Mouse (Mus musculus): ENCODE data around the gene Slc5a1. TPM values are rescaled to one million over a fixed set of nuclear protein-coding genes. Genes with fewer than 3 reads are reported as not detected.

The Slc5a1 gene
- total RNA-seq (2021) = not detected
- long read RNA-seq, experiment 1 = 0 reads
- long read RNA-seq, experiment 2 = 0 reads

DNA sequence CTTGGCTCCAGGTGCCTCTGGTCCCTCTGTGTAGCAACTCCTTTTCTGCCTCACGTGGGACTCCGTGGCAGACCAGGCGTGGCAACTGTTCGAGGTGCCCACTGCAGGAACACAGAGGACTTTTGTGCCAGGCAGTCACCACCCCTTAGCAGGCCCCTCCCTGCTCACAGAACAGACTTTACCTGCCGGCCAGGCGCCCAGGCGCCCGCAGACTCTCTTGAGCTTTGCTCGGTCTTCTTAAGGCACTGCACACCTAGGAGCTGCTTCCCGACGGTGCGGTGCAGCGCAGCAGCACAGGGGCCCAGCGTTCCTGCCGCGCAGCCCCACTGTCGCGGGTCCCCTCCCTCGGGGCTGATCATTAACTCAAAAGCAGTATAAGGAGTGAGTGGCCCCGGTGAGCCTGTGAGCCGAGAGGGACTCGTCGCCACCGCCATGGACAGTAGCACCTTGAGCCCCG, at the start of gene Slc5a1:
Gene Slc5a1, plus strand, starts transcription at position 195 of the 457 bp plus-strand sequence.
- no peak for DNase-seq

DNA sequence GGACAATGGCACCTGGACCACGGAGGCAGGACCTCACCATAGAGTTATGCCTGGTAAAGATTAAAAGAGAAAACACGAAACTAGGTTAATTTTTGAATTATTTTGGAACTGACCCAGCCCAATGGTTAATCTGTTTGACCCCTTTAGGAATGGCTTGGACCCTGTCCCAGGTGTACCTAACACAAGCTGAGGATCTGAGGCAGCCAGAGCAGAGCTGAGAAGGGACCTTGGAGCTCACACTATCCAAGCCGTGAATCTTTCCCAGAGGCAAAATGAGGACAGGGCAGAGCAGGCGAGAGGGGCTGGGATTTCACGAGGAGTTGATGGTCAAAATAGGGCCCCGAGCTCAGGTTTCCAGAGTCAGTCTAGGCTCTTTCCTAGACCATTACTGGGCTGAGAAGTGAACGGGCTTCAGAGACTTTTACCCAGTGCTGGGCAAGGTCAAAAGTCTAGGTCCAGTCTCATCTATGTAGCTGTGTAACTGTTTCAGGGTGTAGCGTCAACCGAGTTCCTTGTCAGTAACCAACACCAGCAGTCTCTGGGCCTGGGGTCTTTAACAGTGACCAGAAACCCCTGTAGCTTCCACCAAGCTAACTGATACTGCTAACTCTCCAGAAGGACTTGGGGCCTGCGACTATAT, 47.8 kb upstream of the Slc5a1 start:
- DNase-seq = no peak

DNA sequence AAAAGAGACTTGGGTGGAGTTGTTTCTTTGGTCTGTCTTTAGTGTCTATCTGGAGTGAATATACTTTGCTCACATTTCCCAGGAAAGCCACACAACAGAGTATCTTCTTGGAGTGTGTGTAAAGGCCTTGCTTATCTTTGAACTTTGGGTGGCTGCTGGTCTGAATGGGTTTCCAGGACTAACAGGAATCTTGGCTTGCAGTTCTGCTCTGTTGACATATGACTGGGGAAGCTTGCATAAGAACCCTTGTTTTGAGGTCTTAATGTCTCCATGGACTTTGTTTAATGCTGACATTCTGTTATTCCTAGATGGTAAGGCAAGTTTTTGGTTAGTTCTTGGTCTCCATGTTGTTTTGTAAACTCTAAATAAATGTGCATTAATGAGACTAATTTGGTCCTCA, 33.9 kb upstream of the Slc5a1 start:
- no peak for DNase-seq

DNA sequence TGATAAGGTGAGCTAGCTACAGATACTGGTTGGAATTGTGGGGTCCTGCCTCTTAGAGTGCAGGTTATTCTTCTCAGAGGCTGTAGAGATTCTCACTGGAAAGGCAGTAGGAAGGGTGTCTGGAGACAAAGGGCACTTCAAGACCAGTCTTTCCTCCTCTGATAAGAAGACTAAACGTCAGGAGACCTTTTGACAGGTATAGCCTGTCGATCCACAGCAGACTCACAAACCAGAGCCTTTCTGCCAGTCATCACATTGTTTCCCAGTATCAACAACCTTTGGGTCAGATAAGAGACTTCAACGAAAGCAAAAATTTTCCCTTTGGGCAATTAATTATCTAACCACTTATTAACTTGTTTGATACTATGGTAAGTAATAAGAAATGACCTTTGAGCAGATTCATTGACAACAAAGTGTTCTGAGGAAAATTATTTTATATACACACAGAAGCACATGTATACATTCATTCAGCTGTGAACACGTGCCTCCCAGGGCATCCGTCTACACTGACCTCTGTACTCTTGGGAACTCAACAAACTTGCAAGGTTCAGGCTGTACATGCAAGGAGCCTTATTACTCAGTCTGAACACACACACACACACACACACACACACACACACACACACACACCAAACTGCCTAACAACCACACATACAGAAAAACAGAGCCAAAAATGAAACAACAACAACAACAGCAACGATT, 27.4 kb upstream of the Slc5a1 start:
- DNase-seq = no peak

DNA sequence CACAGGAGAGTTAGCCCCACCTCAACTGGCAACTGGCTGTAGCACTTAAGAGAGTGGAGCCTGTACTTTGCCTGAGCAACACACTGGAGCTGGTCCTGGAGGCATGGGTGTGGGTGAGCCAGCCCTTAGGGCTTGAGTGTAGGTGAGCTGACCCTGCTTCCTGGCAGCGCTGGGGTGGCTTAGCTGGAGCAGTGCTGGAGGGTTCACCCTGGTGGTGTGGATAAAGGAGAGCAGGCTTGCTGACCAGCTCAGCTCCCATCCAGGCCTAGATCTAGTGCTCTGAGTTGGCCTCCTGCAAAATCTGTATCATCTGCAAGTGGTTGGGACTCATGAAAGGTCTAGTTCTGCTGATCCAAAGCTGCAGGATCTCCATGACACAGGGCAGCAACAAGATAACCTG, 21.1 kb upstream of the Slc5a1 start:
- DNase-seq = no peak

DNA sequence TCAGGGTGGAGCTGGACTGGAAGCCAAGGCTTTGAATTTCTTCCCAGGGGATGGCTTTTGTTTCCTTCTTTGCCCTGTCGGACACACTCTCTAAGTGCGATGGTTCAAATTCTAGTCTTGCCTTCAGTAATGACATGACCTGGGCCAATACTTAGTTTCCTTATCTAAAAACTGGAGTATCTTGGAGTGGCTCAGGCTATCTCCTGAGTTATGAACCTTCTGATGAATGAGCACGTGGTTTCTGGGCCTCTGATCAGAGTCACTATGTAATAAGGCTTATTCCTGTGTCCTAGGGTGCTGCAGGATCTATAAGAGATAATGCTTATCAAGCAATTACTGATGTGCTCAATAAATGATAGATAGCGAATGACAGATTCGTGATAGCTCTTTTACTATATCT, 19.4 kb upstream of the Slc5a1 start:
- DNase-seq = no peak

DNA sequence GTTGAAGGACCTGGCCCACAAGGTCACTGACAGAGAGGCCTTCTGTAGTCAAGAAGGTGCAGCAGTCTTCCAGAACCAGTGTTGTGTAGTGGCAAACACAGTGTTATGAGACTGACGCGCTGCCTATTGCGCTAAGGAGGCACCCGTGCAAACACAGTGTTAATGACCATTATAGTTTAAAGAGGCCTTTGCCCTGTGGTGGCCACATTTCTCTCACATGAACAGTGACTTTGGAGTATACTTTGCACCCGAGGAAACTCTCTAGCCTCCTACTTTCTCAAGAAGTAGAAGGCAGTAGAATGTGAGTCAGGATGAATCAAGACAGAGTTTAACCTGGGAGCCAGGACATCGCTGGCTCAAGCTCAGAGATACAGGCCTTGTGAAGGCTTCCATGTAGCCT, 12.7 kb upstream of the Slc5a1 start:
- no peak for DNase-seq

DNA sequence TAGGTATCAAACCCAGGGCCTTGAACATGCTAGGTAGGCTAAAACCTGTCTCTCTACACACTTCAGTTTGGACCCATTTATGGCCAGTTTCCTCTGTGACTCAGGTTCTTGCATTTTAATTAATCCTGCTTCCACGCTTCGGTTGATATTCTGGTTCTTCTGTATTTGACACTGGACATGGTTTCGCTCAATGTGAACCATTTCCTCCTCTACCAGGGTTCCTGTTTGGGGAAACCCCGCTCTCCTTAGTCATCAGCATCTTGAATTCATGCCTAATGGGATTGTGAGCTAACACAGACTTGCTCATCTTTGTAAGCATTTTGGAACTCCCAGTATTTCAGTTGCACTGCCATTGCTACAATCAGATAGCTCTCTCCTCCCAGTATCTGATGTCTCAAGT, 8.7 kb upstream of the Slc5a1 start:
- DNase-seq = no peak

DNA sequence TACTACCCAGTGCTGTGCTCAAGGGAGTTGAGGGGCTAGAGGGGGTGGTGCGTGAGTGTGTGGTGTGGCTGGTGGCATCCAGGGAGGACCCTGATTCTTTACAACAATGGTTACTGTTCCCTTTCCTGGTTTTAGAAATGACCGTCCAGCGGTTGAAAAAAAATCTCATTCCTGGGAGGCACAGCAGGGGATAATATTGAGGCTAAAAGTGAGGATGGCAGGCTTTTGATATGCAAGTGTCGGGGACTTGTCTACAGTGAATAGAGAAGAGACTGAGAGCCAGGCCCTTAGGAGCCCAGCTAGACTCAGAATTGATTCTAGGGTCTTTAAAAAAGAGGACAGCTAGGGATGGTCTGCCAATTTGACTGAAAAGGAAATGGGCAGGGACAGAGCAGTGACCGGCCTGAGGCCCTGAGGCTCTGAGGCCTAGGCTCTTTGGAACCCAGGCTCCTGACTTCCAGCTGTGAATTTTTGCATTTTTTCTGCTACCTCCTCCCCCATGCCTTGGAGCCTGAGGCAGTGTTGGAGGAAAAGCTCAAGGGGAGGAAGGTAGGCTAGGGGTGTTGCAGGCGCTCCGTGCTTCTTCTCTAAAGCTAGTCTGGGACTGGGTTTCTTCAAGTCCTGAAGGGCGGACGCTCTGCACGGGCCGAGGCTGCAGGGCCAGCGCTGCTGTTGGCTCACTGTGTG, 1.5 kb upstream of the Slc5a1 start:
- DNase-seq = no peak

DNA sequence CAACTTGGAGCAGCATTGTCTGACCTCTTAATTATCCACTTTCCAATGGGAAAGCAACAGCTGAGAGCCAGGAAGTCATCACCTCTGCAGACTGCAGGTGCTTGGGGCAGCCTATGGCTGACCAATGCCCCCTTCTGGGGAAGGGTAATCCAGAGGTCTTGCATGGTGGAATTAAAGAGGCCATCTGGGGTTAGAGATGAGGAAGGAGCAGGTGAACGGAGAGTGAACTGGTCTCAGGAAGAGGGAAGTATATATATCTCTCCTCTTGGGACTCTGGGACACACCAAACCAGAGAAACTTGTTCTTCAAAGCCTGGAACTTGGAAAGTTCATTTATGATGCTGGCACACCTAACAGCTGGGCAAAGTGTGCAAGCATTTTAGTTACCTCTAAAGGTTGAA, 857 bp downstream of the Slc5a1 start:
- DNase-seq = no peak

DNA sequence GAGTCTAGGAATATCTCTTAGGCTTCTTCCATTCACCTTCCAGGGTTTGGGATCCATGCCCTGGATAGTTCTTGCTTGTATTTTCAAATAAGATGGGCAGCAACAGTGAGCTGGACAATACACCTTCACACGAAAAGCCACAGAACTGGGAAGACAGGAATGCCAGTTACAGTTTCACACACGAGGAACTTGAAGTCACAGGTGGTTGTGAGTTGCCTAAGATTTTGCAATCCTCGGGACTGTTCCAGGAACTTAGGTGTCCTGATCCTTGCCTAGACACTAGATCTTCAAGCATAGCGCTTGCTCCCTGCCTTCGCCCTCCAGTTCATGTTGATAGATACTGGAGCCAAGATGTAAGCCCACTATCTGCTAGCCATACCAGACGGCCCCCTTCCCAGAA, 1.6 kb downstream of the Slc5a1 start:
- no peak for DNase-seq

DNA sequence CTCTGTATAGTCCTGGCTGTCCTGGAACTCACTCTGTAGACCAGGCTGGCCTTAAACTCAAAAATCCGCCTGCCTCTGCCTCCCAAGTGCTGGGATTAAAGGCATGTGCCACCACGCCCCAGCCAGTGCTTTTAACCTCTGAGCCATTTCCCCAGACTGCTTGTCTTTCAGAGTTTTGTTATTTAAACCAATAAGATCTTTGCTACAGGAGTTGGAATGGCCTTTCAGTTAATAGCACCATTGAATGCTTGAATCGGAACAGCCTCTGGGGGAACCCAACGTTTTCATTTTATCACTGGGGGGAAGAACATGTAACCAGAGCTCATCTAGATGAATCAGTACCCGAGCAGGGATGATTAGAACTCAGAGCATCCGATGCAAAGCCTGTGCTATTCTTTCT, 3.0 kb downstream of the Slc5a1 start:
- DNase-seq = no peak

DNA sequence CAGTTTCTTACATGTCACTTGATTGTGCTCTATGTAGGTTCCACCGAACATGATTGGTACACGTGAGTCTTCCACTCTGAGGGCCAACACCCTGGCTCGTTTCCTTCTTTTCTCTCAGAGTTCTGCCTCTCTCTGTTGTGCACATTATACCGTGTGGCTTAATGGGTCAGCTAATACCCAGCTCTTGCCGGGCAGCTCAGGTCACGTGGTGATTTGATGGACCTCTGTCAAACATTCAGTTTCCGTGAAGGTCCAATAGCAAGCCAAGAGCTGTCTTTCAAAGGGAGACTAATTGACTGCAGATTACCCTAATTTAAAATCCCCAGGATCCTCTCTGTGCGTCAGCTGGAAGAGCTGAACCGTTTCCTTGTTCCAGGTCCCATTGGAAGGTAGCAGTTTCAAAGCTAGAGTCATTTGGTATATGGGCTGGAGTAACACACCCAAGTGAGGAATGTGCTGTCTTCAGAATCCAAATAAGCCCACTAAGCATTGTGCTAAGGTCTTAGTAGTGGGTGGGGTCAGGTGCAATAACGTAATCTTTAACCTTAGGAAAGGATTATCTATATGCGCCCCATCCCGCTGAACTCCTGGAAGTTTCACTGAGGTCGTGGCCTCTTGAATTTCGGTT, 3.9 kb downstream of the Slc5a1 start:
- DNase-seq = no peak

DNA sequence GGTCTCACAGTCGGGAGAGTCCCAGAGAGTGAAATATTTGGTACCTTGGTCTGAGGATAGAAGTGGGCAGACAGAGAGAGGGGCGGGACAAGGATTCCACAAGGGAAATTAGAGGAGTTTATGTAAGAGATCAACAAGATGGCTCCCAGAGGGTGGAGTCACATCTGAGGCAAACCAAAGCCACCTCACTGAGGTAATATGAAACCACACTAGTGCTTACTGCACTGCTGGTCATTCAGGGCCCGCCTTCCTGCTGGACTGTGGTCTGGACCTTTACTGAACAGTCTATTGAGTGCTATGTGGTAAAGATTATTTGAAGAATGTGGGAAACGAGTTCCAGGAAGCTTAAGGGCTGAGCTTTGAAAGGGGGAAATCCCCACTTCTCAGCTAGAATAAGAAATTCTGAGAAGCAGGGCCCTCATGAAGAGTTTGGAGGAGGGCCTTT, 17.9 kb downstream of the Slc5a1 start:
- DNase-seq = no peak

DNA sequence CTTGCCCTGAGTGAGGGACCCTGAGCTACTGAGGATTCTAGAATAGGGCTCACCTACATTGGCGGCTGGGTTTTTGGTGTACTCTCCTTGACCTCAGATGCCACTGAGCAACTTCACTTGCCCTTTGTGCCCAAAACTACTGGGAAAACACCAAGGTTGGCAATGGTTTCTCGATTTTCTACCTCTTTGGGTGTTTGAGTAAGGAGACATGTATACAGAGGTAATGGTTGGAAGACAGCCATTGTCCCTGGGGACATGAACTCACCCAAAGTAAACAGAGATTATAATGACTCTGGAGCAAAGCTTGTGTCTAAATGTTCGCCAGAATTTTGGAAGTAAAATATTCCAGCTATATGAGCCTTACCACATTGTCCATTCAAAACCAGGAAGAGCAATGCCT, 19.6 kb downstream of the Slc5a1 start:
- DNase-seq = no peak

DNA sequence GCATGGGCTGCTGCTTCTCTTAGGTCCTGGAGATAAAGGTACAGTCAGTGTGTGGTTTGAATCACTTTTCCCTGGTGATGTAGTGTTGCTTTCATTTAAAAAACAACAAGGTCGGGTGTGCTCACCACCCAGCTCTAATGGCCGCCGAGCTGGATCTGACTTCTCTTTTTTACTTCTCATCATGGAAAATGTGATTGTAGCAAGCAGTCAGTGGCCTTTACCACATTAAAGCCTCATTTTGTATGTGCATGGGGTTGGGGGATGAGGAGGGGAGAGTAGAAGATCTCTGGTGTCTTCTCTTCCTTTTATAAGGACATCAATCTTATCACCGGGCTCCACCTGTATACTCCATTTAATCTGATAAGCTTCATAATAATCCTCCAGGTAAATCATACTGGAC, 21.3 kb downstream of the Slc5a1 start:
- DNase-seq = no peak

DNA sequence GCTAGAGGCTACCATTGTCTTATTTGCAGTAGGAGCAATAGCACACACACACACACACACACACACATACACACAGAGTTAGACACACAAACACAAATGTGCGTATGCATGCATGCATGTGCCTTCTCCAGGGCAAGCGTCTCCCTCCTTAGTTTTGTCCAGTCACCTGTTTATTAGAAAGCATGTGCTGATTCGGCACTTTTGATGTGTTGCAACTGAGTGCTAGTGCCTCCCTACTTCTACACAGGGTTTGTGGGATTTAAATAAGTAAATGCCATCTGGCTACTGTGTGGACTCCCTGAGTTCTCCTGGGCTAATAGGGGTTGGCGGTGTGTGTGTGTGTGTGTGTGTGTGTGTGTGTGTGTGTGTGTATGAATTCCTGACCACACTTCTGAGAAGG, 30.1 kb downstream of the Slc5a1 start:
- no peak for DNase-seq

DNA sequence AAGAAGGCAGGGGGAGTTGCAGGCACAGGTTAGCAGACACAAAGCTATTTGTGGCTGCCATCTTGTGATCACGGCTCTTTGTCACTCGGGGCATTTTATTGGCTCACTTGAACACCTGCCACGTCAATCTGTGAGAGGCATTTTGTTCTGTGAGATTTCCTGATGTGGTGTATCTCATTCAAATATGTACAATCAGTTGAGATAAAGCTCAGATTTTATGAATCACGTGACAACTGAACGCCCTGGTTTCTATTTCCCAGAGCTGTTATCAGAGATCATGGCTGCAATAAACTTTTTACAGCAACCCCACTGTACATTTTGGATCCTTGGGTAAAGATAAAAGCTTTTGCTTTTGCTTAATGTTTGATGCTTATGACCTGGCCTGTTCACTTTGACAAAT, 31.6 kb downstream of the Slc5a1 start:
- DNase-seq = no peak

DNA sequence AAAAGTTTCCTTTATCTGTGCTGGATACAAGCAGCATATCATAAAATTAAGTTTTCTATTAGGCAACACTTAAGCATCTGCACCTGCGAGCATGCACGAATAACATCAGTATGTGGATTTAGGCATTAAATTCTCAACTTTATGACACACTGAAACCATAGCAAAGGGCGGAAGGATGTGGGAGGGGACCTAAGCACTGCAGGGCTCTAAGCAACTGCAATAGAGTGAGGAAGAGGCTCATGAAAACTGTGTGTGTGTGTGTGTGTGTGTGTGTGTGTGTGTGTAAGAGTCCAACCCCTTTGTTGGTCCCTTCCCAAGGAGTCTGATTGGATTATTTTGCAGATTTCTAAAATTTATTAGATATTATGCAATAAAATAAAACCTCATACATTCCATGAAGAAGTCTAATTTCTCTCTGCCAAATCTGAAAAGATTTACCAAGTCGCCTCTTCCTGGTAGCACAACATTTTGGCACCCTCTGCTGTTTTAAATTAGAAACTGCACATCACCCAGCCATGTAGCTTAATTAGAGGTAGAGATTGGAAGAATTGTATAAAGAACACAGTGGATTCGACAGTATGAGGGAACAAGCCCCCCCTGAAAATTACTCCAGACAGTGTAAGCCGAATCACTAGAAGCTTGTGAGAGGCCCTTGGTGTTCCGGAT, 38.9 kb downstream of the Slc5a1 start:
- no peak for DNase-seq

DNA sequence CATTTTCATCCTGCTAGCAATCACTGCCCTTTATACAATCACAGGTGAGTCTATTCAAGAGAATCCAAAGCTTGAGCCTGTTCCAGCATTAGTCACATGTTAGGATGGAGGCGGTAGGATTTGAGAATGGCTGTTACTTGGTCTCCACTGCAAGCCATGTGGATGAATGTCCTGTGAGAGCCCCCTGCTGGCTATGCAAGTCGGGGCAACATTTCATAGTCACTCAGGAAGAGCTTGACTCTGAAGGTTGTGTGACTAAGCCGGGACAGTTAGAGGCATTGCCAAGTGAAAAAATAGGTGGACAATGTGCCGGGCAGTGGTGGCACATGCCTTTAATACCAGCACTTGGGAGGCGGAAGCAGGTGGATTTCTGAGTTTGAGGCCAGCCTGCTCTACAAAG, 40.0 kb downstream of the Slc5a1 start:
- DNase-seq = no peak

DNA sequence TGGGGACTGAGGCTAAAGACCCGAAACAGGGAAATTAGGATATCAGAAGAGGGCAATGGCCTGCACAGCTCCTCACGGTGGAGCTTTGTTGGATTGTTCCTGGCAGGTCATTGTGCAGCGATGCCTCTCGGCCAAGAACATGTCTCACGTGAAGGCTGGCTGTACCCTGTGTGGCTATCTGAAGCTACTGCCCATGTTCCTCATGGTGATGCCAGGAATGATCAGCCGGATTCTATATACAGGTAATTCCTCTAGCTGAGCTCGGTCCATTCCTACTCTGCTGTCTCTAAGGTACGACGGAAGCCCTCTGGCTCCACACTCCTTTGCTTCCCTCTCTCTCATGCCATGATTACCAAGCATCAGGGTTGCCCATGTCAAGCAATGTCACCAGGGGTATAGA, 42.8 kb downstream of the Slc5a1 start:
- DNase-seq = no peak

DNA sequence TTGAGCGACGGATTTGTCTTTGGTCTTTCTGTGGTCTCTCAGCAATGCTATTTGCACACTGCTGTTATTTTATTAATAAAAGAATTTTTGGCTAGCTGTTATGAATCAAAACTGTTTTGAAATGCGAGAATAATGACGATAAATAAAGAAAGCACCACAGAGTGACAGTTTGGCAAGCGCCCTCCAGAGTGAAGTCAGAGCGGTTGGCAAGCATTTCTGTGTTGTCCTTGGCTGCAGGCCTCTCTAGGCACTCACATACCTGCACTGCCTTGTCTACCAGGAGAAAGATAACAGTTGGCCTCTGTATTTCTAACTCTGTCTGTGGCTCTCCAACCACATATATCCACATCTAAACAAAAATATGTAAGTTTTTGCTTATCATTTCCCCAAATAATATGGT, 43.7 kb downstream of the Slc5a1 start:
- DNase-seq = no peak

All from gastrocnemius, postnatal 25 days (tissue).